12 mouse cellular contexts compared by ENCODE assay signal in genomic region chr15:85652431-85652830, GRCm38 (mm10).
DNase-seq lines count a peak whose midpoint lies in the region; ATAC-seq and TF ChIP-seq lines count a peak whose summit lies in the region.
"Had no signal": no experiment of that assay in that cellular context is flagged by ENCODE, and none has a peak within 500 bp of the region (broad histone marks: within the 10 kb centered on the region; RNA-seq: fewer than 3 reads in every experiment).

No protein-coding gene starts in this region.

- DNase-seq in cerebellum, adult 9-11 months = peak; percentile 67
- DNase-seq in cerebellum, postnatal 14 days = no peak
- DNase-seq in kidney, postnatal 0 days (ENCODE audit: low spot score) = no peak
- DNase-seq in kidney, adult 11 months = no peak
- DNase-seq in forebrain, embryonic 14.5 days (ENCODE audit: low spot score) = no peak
- DNase-seq in liver, postnatal 0 days = no peak
- DNase-seq in spleen, postnatal 4 days (ENCODE audit: low spot score in 2 of 2) = no peak
- DNase-seq: B cell, adult 2 months; lung, postnatal 14 days; thymus, postnatal 25 days had no signal

- 86% methylated on average over 5 of the region's 5 CpGs for WGBS in kidney, postnatal 0 days
- WGBS in forebrain, embryonic 14.5 days = 64% methylated on average over 5 of the region's 5 CpGs
- WGBS in midbrain, embryonic 15.5 days = 49% methylated on average over 5 of the region's 5 CpGs
- 80% methylated on average over 5 of the region's 5 CpGs for WGBS in liver, postnatal 0 days (ENCODE audit: insufficient replicate concordance)

- peaks cover 32% of the 10 kb centered on the region for H3K4me1 ChIP-seq in kidney, postnatal 0 days (replicated peaks; ENCODE audit: insufficient read depth, low read length)
- H3K4me1 ChIP-seq in forebrain, embryonic 14.5 days (ENCODE audit: control insufficient read depth, insufficient read depth, low read length) = peaks cover 45% of the 10 kb centered on the region
- H3K4me1 ChIP-seq in midbrain, embryonic 15.5 days = peaks cover 46% of the 10 kb centered on the region
- peaks cover 7% of the 10 kb centered on the region; the same call in 1 of the 2 replicates for H3K4me1 ChIP-seq in liver, postnatal 0 days (ENCODE audit: insufficient read depth)

- ATAC-seq in kidney, postnatal 0 days (replicated peaks; ENCODE audit: low FRiP score, low read depth) = no peak
- ATAC-seq in forebrain, embryonic 14.5 days = 0 out of 2 replicates have a peak, but pooled peaks have one; percentile 2
- no peak for ATAC-seq in midbrain, embryonic 15.5 days (replicated peaks)
- no peak for ATAC-seq in liver, postnatal 0 days

- H3K9ac ChIP-seq in kidney, postnatal 0 days (ENCODE audit: low read depth, low read length) = peak overlapping the region; percentile 93; the same call in 1 of the 2 replicates
- H3K9ac ChIP-seq in forebrain, embryonic 14.5 days (ENCODE audit: low read length) = peak overlapping the region; percentile 76
- peak overlapping the region; percentile 19; the same call in 1 of the 2 replicates for H3K9ac ChIP-seq in midbrain, embryonic 15.5 days
- no peak overlapping the region for H3K9ac ChIP-seq in liver, postnatal 0 days (replicated peaks)

- no peak for TF ChIP-seq CTCF in kidney, postnatal 0 days (IDR thresholded peaks at IDR 0.05; ENCODE audit: low read depth)
- TF ChIP-seq CTCF in liver, postnatal 0 days (IDR thresholded peaks at IDR 0.05; ENCODE audit: low read depth) = no peak

- H3K27me3 ChIP-seq in kidney, postnatal 0 days (ENCODE audit: insufficient read depth, low read length) = no peaks in the 10 kb centered on the region
- H3K27me3 ChIP-seq in forebrain, embryonic 14.5 days (replicated peaks; ENCODE audit: control insufficient read depth, insufficient read depth, low read length) = no peaks in the 10 kb centered on the region
- H3K27me3 ChIP-seq in midbrain, embryonic 15.5 days (replicated peaks) = peaks cover 13% of the 10 kb centered on the region
- no peaks in the 10 kb centered on the region for H3K27me3 ChIP-seq in liver, postnatal 0 days (ENCODE audit: insufficient read depth, low read length)

- H3K27ac ChIP-seq in kidney, postnatal 0 days = peak overlapping the region; percentile 100
- peak overlapping the region; percentile 100 for H3K27ac ChIP-seq in forebrain, embryonic 14.5 days (ENCODE audit: low read depth, low read length)
- H3K27ac ChIP-seq in midbrain, embryonic 15.5 days = peak overlapping the region; percentile 96
- no peak overlapping the region for H3K27ac ChIP-seq in liver, postnatal 0 days (ENCODE audit: low read depth)

- peak overlapping the region; percentile 93 for H3K4me2 ChIP-seq in kidney, postnatal 0 days (ENCODE audit: low read length)
- peak overlapping the region; percentile 72 for H3K4me2 ChIP-seq in forebrain, embryonic 14.5 days (ENCODE audit: low read length)
- peak overlapping the region; percentile 56 for H3K4me2 ChIP-seq in midbrain, embryonic 15.5 days
- no peak overlapping the region for H3K4me2 ChIP-seq in liver, postnatal 0 days (ENCODE audit: low read depth, low read length)

- no peaks in the 10 kb centered on the region for H3K36me3 ChIP-seq in kidney, postnatal 0 days (ENCODE audit: insufficient read depth, low read length)
- no peaks in the 10 kb centered on the region for H3K36me3 ChIP-seq in forebrain, embryonic 14.5 days (ENCODE audit: control insufficient read depth, insufficient read depth, low read length)
- H3K36me3 ChIP-seq in midbrain, embryonic 15.5 days (replicated peaks) = no peaks in the 10 kb centered on the region
- H3K36me3 ChIP-seq in liver, postnatal 0 days (replicated peaks; ENCODE audit: insufficient read depth, low read length) = no peaks in the 10 kb centered on the region

- H3K9me3 ChIP-seq in kidney, postnatal 0 days (replicated peaks; ENCODE audit: low read length) = no peaks in the 10 kb centered on the region
- H3K9me3 ChIP-seq in forebrain, embryonic 14.5 days (replicated peaks; ENCODE audit: control insufficient read depth, low read length) = no peaks in the 10 kb centered on the region
- H3K9me3 ChIP-seq in midbrain, embryonic 15.5 days = no peaks in the 10 kb centered on the region
- no peaks in the 10 kb centered on the region for H3K9me3 ChIP-seq in liver, postnatal 0 days (ENCODE audit: low read length)

- H3K4me3 ChIP-seq in kidney, postnatal 0 days (replicated peaks; ENCODE audit: low read depth, low read length) = no peak overlapping the region
- H3K4me3 ChIP-seq in forebrain, embryonic 14.5 days (ENCODE audit: low read depth, low read length) = 0 out of 2 replicates have a peak overlapping the region, but pooled peaks have one; percentile 36
- no peak overlapping the region for H3K4me3 ChIP-seq in midbrain, embryonic 15.5 days
- H3K4me3 ChIP-seq in liver, postnatal 0 days (ENCODE audit: low read depth, low read length) = no peak overlapping the region
- H3K4me3 ChIP-seq: erythroblast, embryonic 14.5 days had no signal

- TF ChIP-seq EP300 in liver, postnatal 0 days (IDR thresholded peaks at IDR 0.05; ENCODE audit: low read depth) = no peak
